Mouse (Mus musculus): ENCODE data around the gene Ddb1.

GRCm38 (mm10) chr19:10585112-10585511, 20.0 kb upstream of the Ddb1 start:
- TF ChIP-seq POLR2A (IDR thresholded peaks at IDR 0.05; ENCODE audit: extremely low read depth, insufficient read depth, low read length) (no peak), CTCF (IDR thresholded peaks at IDR 0.05; ENCODE audit: extremely low read depth, insufficient read depth, low read length) (no peak)
